Mouse (Mus musculus) CH12.LX (cell line): ENCODE data around the gene Gm20388. TPM values are rescaled to one million over a fixed set of nuclear protein-coding genes. Genes with fewer than 3 reads are reported as not detected.

Experiments used
- DNase-seq: peaks from one replicate; pipeline ENCODE4 v3.0.0-alpha.2; 2013; ENCODE audit errors: extremely low read depth
- H3K27ac ChIP-seq: 2 replicates; pipeline ENCODE4 v1.5.1; 2012; ENCODE audit warnings: low read depth, mild to moderate bottlenecking, control low read depth, moderate library complexity; ENCODE audit not compliant: insufficient read depth
- H3K27me3 ChIP-seq: replicated peaks from 2 replicates; pipeline ENCODE3; 2012; ENCODE audit warnings: inconsistent platforms
- H3K36me3 ChIP-seq, 2 experiments: replicated peaks in 1 of 2; 2 replicates each; pipeline versions ENCODE3 to v1.6.1; 2012; ENCODE audit warnings: inconsistent platforms in 1 of 2, low read length in 1 of 2, mild to moderate bottlenecking in 1 of 2, mixed read lengths in 1 of 2, moderate library complexity in 1 of 2; ENCODE audit not compliant: control insufficient read depth in 1 of 2, insufficient read depth in 1 of 2
- H3K4me1 ChIP-seq, 2 experiments: 2 replicates each; pipeline ENCODE4 v1.6.1; 2012; ENCODE audit warnings: inconsistent platforms in 1 of 2, moderate library complexity in 1 of 2; ENCODE audit not compliant: insufficient read depth in 2 of 2, control insufficient read depth in 1 of 2
- H3K4me2 ChIP-seq: 2 replicates; pipeline ENCODE4 v1.6.1; 2012; ENCODE audit warnings: low read depth, mild to moderate bottlenecking, control low read depth; ENCODE audit not compliant: poor library complexity, insufficient read depth, severe bottlenecking
- H3K4me3 ChIP-seq, 3 experiments: fragments of 150-350 bp in 1 of 3; sonication (generic) in 1 of 3; replicated peaks in 1 of 3; 2 replicates each; pipeline versions ENCODE3 to v1.5.1; 2011 to 2012; ENCODE audit warnings: low read depth in 2 of 3, low read length in 2 of 3, mild to moderate bottlenecking in 2 of 3, moderate library complexity in 2 of 3, control low read depth in 1 of 3, improper control_type of control experiment in 1 of 3, inconsistent platforms in 1 of 3, mixed read lengths in 1 of 3; ENCODE audit not compliant: poor library complexity in 1 of 3
- H3K79me2 ChIP-seq: replicated peaks from 2 replicates; pipeline ENCODE4 v1.6.1; 2012; ENCODE audit warnings: mild to moderate bottlenecking, moderate library complexity; ENCODE audit not compliant: control insufficient read depth, poor library complexity, insufficient read depth, severe bottlenecking; ENCODE audit errors: extremely low read depth
- H3K9ac ChIP-seq: 2 replicates; pipeline ENCODE4 v1.6.1; 2012; ENCODE audit warnings: low read depth, mild to moderate bottlenecking, control low read depth, moderate library complexity; ENCODE audit not compliant: insufficient read depth
- H3K9me3 ChIP-seq: replicated peaks from 2 replicates; pipeline ENCODE3; 2012; ENCODE audit warnings: low read length, inconsistent platforms, mixed read lengths
- BHLHE40 ChIP-seq: IDR thresholded peaks from 2 replicates; pipeline ENCODE4 v1.6.1; 2011; ENCODE audit warnings: mild to moderate bottlenecking, low read depth, low read length, improper control_type of control experiment
- ELF1 ChIP-seq: IDR thresholded peaks from 2 replicates; pipeline ENCODE4 v1.6.1; 2014; ENCODE audit warnings: low read depth, mild to moderate bottlenecking, inconsistent platforms, low read length, improper control_type of control experiment
- EP300 ChIP-seq: IDR thresholded peaks from 2 replicates; pipeline ENCODE4 v1.6.1; 2011; ENCODE audit warnings: low read length, improper control_type of control experiment
- JUN ChIP-seq: IDR thresholded peaks from 2 replicates; pipeline ENCODE4 v1.6.1; 2011; ENCODE audit warnings: low read depth, mild to moderate bottlenecking, low read length, improper control_type of control experiment, moderate library complexity; ENCODE audit not compliant: insufficient read depth
- JUND ChIP-seq: conservative IDR thresholded peaks from 2 replicates; pipeline ENCODE4 v1.6.1; 2011; ENCODE audit warnings: low read depth, low read length, improper control_type of control experiment
- MEF2A ChIP-seq: IDR thresholded peaks from 2 replicates; pipeline ENCODE4 v1.6.1; 2014; ENCODE audit warnings: low read depth, mild to moderate bottlenecking, inconsistent platforms, low read length, improper control_type of control experiment, borderline replicate concordance
- NRF1 ChIP-seq: IDR thresholded peaks from 2 replicates; pipeline ENCODE4 v1.6.1; 2014; ENCODE audit warnings: low read depth, mild to moderate bottlenecking, inconsistent platforms, low read length, improper control_type of control experiment, moderate library complexity
- POLR2AphosphoS2 ChIP-seq: IDR thresholded peaks from 2 replicates; pipeline ENCODE4 v1.6.1; 2011; ENCODE audit warnings: low read depth, low read length, improper control_type of control experiment
- SIN3A ChIP-seq: IDR thresholded peaks from 2 replicates; pipeline ENCODE4 v1.6.1; 2012; ENCODE audit warnings: low read length, improper control_type of control experiment, inconsistent platforms
- TBP ChIP-seq: conservative IDR thresholded peaks from 2 replicates; pipeline ENCODE4 v1.6.1; 2011; ENCODE audit warnings: low read depth, low read length, improper control_type of control experiment
- USF1 ChIP-seq: IDR thresholded peaks from 2 replicates; pipeline ENCODE4 v1.6.1; 2014; ENCODE audit warnings: low read depth, mild to moderate bottlenecking, inconsistent platforms, low read length, improper control_type of control experiment
- USF2 ChIP-seq: conservative IDR thresholded peaks from 2 replicates; pipeline ENCODE4 v1.6.1; 2011; ENCODE audit warnings: low read depth, low read length, improper control_type of control experiment
- ZC3H11A ChIP-seq: IDR thresholded peaks from 2 replicates; pipeline ENCODE4 v1.6.1; 2012; ENCODE audit warnings: low read depth, mild to moderate bottlenecking, inconsistent platforms, low read length, improper control_type of control experiment
- ZNF384 ChIP-seq: IDR thresholded peaks from 2 replicates; pipeline ENCODE4 v1.6.1; 2012; ENCODE audit warnings: low read depth, low read length, improper control_type of control experiment, inconsistent platforms
- dilution Hi-C: fragments of 300-500 bp; cut with MboI; formaldehyde crosslinking; loops from 2 replicates; pipeline ENCODE4 v1.14.3; 2020; ENCODE audit warnings: low sequenced_read_pairs; ENCODE audit not compliant: extremely low pct_unique_long_range_greater_than_20kb, extremely low pct_ligation_motif_present
- in situ Hi-C: fragments of 300-500 bp; cut with MboI; formaldehyde crosslinking; loops from 3 replicates; pipeline ENCODE4 v1.14.3; 2019; ENCODE audit warnings: low sequenced_read_pairs, low pct_ligation_motif_present, low pct_unique_long_range_greater_than_20kb, mixed read lengths
- polyA plus RNA-seq: library from polyadenylated mRNA; unstranded; fragments of >175 nt; gene quantifications from 2 replicates; pipeline ENCODE4 v1.2.1, GENCODE M21; 2012; ENCODE audit warnings: low read depth; ENCODE audit not compliant: insufficient read length
- total RNA-seq, 2 experiments: library from RNA; depleted of rRNA; stranded (reverse); fragments of 300-350 nt in 1 of 2; fragments of >200 nt in 1 of 2; gene quantifications; 2 replicates each; pipeline ENCODE4 v1.2.3; 2012 to 2014

Gm20388 gene
- total and polyA plus RNA-seq, 3 experiments: 14.8 to 26.3 (median 22.2) TPM

DNA sequence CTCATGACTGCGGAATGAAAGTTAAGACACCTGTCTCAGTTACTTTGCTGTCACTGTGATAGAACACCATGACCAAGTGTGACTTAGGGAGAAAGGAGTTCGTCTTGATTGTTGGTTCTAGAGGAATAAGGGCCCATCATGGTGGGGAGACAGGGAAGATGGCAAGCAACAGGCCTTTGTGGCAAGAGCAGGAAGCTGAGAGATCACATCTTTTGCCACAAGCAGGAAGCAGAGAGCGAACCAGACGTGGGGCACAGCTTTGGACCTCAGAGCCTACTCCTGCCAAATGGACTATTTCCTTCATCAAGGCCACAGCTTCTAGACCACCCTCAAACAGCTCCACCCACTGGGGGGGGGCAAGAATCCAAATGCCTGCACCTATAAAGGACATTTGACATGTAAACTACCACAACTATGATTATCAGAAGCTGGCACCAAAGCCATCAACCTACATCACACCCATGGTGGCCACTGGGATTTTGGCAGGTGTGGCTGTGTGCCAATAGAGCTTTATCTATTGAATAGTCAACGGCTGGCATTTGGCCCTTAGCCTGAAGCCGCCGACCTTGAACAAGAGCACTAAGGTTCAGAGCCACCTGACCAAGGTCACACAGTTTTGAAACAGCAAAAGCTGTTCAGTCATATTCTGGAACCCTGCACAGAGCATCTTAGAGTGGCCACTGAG lies 2854.3 kb downstream of the Gm20388 start:
- TF ChIP-seq JUND: no peak
- Histone ChIP-seq H3K4me3 (no peak overlapping the region), H3K27ac (no peak overlapping the region), H3K36me3 (peaks cover 0 to 7% of the 10 kb centered on the region in 2 experiments), H3K4me1 (peaks cover 32 to 56% of the 10 kb centered on the region in 2 experiments), H3K9ac (no peak overlapping the region), H3K9me3 (no peaks in the 10 kb centered on the region), H3K4me2 (no peak overlapping the region), H3K79me2 (no peaks in the 10 kb centered on the region; the same call in 1 of the 2 replicates), H3K27me3 (no peaks in the 10 kb centered on the region)
- no peak for DNase-seq
- dilution Hi-C loops (no loop called here), in situ Hi-C loops (no loop called here)

DNA sequence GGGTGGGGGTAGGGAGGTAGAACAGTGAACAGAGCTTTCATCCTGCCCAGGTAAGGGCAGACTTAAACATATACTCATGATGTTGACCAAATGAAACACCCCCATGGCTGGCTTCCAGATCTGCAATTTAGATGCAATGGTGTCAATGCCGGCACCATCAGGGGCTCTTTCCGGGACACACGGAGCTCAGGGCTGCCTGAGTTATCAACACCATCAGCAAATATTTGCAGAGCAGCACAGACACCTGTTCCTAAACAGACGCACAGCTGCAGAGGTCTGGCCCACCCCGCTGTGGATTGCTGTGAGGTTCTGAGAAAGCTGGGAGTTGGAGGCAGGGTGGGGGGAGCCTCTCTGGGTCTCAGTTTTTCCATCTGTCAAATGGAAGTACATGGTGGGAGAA lies 2855.5 kb downstream of the Gm20388 start:
- H3K4me3 ChIP-seq: no peak overlapping the region
- H3K4me1 ChIP-seq: peaks cover 24 to 51% of the 10 kb centered on the region in 2 experiments
- dilution Hi-C loops: no loop called here
- TF ChIP-seq NRF1: no peak
- TF ChIP-seq ELF1: no peak
- TF ChIP-seq USF1: no peak
- no peak for TF ChIP-seq ZC3H11A
- TF ChIP-seq BHLHE40: no peak
- TF ChIP-seq TBP: no peak
- TF ChIP-seq USF2: no peak
- TF ChIP-seq EP300: no peak
- TF ChIP-seq POLR2AphosphoS2: no peak
- no peak for TF ChIP-seq JUND
- in situ Hi-C loops: no loop called here
- H3K9ac ChIP-seq: no peak overlapping the region
- H3K9me3 ChIP-seq: no peaks in the 10 kb centered on the region
- no peaks in the 10 kb centered on the region for H3K27me3 ChIP-seq
- no peak overlapping the region for H3K4me2 ChIP-seq
- H3K79me2 ChIP-seq: no peaks in the 10 kb centered on the region; the same call in 1 of the 2 replicates
- DNase-seq: no peak
- H3K27ac ChIP-seq: no peak overlapping the region
- H3K36me3 ChIP-seq: peaks cover 0 to 1% of the 10 kb centered on the region in 2 experiments

DNA sequence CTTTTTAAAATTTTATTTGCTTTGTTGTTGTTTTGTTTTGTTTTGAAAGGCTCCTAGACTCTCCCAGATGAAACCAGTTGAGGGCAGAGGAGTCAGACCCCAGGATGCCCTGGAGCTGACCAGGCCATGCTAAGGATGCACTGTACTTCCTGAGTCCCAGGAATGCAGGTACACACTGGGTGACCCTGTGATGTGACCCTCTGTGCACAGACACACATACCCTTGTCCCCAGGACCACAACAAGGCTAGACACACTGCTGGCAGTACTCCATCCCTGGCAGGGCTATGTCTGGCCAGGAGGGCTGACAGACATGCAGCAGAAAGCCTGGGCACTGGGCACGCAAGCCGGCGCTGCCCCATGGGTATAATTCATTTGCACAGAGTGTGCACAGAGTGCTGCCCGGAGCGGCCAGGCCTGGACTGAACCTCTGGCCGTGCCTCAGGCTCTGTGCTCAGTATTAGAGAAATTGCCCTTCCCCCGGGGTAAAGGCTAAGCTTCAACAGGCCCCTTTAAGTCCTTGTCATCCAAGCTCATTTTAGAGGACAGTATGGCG lies 2856.1 kb downstream of the Gm20388 start:
- in situ Hi-C loops: no loop called here
- Histone ChIP-seq H3K4me1 (peaks cover 23 to 46% of the 10 kb centered on the region in 2 experiments), H3K27ac (no peak overlapping the region), H3K9ac (no peak overlapping the region), H3K27me3 (no peaks in the 10 kb centered on the region), H3K4me3 (no peak overlapping the region), H3K36me3 (no peaks in the 10 kb centered on the region), H3K4me2 (no peak overlapping the region), H3K79me2 (no peaks in the 10 kb centered on the region; the same call in 1 of the 2 replicates), H3K9me3 (no peaks in the 10 kb centered on the region)
- no peak for DNase-seq
- TF ChIP-seq POLR2AphosphoS2: no peak
- no peak for TF ChIP-seq EP300
- TF ChIP-seq SIN3A: no peak
- no peak for TF ChIP-seq MEF2A
- no peak for TF ChIP-seq NRF1
- TF ChIP-seq JUN: no peak
- no peak for TF ChIP-seq ZNF384
- dilution Hi-C loops: no loop called here
